Mouse (Mus musculus) layer of hippocampus, adult 18-20 months (tissue): Measurements from ENCODE around the gene Usp22. TPM values are rescaled to one million over a fixed set of nuclear protein-coding genes. Genes with fewer than 3 reads are reported as not detected.

Experiments
- DNase-seq, 2 experiments: peaks; one replicate each; pipeline ENCODE4 v3.0.0; 2022; ENCODE audit warnings: low spot score in 2 of 2
- total RNA-seq, 2 experiments: library from RNA; stranded (reverse); gene quantifications; 2 replicates each; pipeline ENCODE4 v1.2.3; 2021

The Usp22 gene
- total RNA-seq, 2 experiments from 2014 or later: 207 to 209 TPM

- no peak for DNase-seq
These were observed 65.9 kb downstream of the Usp22 start for GRCm38 (mm10) chr11:61108911-61109361.

- DNase-seq: peak; percentile 64 to 92
These were observed 70.5 kb downstream of the Usp22 start for GRCm38 (mm10) chr11:61104241-61104901.

- DNase-seq: no peak
These were observed 72.2 kb downstream of the Usp22 start for GRCm38 (mm10) chr11:61102397-61103339.

Other genes with a start within 250 kb of the Usp22 start
- gene Map2k3, start 243.0 kb downstream of the Usp22 start, total RNA-seq: 10 to 100 TPM; 12.0 to 12.8 TPM
- 1 to 10 TPM; 6.6 to 8.8 TPM for gene Kcnj12, start 152.5 kb downstream of the Usp22 start, total RNA-seq
- under 1 TPM; 0.67 to 0.79 TPM for gene Tnfrsf13b, start 48.3 kb downstream of the Usp22 start, total RNA-seq
- gene Aldh3a1, start 32.5 kb upstream of the Usp22 start, total RNA-seq: under 1 TPM; 0.54 to 0.68 TPM
- 10 to 100 TPM; 59.0 to 59.3 TPM for gene Aldh3a2, start 92.4 kb upstream of the Usp22 start, total RNA-seq
- gene Slc47a2, start 167.8 kb upstream of the Usp22 start, total RNA-seq: under 1 TPM; 0.12 to 0.18 TPM
- gene Slc47a1, start 203.3 kb upstream of the Usp22 start, total RNA-seq: 1 to 10 TPM; 1.2 TPM